Mouse (Mus musculus): ENCODE data around the gene Cldn13.

DNA sequence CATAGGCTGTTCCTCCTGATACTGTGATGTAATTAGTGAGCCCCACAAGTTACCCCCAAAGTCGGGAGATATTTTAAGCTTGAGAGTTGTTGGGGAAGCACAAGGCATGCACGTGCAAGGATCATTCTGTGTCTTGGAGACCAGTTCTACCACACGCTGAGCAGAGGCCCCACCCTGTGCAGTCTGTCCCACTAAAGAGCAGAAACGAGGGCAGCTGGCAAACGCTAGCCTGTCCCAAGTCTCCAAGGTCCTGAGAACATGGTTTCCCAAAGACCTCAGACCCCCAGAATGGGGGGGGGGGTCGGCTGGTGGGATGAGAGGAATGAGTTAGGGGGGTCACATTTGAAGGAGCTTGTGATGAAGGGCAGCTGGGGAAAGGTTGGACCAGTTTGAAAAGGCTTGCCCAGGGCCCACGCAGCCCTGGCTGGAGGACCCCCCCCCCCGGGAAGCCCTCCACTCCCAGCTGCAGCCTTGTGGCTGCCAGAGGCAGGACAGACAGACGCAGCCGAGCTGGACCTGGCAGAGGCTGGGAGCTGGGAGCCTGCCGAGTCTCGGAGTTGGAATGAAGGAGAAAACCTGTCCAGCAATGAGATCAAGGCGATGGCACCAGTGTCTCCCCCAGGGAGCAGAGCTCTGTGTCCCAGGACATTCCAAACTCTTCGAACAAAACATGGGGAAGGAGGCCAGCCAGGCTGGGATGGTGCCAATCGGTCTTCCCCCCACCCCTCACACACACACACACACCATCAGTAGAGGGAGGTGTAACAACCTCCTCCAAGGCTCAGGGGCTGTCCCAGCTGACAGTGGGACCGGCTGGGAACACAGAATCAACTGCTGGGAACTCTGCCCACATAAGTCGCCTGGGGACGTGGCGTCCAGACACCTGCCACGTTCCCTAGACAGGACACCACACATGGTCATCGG, 41.1 kb downstream of the Cldn13 start:
- TF ChIP-seq CTCF (IDR thresholded peaks at IDR 0.05; ENCODE audit: borderline replicate concordance, extremely low read depth, insufficient read depth, insufficient read length) (no peak), POLR2A (IDR thresholded peaks at IDR 0.05; ENCODE audit: borderline replicate concordance, extremely low read depth, insufficient read depth, insufficient read length, poor library complexity, severe bottlenecking) (no peak)
